Mouse (Mus musculus): ENCODE results near the gene Hs6st1.

Gene Hs6st1

DNA sequence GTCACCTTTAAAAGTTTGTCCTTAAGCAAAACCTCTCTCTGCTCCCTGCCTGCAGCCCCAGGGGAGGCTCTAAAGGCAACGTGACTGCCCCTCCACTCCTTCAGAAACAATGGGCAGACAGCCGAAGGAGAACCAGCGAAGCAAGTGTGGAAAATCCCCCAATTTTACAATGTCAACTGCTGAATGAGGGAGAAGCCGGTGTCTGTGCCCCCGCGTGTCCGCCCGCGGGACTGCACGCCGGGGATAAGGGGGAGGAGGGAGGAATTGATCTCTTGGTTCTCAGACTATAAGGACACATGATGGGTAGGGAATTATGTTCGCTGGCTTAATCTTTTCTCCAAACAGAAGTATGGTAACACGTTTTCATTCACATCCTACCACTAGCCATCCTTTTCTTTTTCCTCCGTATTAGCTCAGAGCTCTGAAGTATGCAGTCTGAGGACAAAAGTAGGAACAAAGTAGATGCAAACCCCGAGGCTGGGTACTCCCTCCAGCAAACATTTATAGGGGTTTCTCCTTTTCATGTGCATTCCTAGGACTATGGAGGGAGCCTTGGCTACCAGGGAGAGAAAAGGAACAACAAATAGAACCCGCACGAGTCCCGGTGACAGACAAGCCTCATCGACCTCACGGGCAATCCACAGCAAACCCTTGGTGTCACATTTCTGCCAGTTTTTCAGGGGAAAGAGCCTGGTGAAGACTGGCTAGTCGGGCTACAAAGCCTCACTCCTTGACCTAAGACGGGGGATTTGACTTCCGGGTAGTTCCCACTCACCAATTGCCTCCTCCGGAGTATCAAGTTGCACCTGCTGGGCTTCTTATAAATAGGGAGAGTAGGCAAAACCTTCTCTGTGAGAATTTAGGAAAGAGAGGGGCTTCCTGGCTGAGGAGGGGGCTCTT lies 3.1 kb upstream of the Hs6st1 start:
- peak; percentile 94 to 96 for DNase-seq (ENCODE audit: low spot score in 2 of 2)

DNA sequence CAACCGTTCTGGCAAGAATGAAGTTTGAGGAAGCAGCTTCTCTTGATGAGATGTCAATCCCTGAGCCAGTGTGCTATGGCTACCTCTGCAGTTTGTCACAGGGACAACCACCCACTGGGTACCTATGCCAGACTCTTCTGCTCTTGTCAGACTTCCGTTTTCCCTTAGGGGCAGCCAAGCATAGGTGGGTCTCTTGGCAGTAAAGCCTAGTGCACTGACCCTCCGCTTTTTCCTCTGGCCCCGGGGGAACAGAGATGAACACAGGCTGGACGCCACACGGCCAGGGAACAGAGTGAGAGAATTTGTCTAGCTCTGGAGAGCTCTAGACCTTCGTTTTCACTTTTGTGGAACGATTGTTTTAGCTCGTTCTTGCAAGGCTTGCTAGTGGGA lies 2.4 kb upstream of the Hs6st1 start:
- DNase-seq (ENCODE audit: low spot score in 2 of 2): peak in 1 of 2 experiments; percentile 64

- peak in 1 of 2 experiments; percentile 58 for DNase-seq (ENCODE audit: low spot score in 2 of 2)
These were observed 1.8 kb upstream of the Hs6st1 start for GRCm38 (mm10) chr1:36066216-36066980.

GRCm38 (mm10) chr1:36067201-36067600 lies 999 bp upstream of the Hs6st1 start:
- peak in 1 of 2 experiments; percentile 62 for DNase-seq (ENCODE audit: low spot score in 2 of 2)

- DNase-seq (ENCODE audit: low spot score in 2 of 2): no peak
These were observed 589 bp upstream of the Hs6st1 start for GRCm38 (mm10) chr1:36067611-36068010.

GRCm38 (mm10) chr1:36068531-36069120 lies 426 bp downstream of the Hs6st1 start:
- DNase-seq (ENCODE audit: low spot score in 2 of 2): peak; percentile 62 to 85

GRCm38 (mm10) chr1:36069291-36069771 lies 1.1 kb downstream of the Hs6st1 start:
- peak; percentile 42 to 75 for DNase-seq (ENCODE audit: low spot score in 2 of 2)

GRCm38 (mm10) chr1:36070190-36070589 lies 2.0 kb downstream of the Hs6st1 start:
- DNase-seq (ENCODE audit: low spot score in 2 of 2): peak in 1 of 2 experiments; percentile 15

DNA sequence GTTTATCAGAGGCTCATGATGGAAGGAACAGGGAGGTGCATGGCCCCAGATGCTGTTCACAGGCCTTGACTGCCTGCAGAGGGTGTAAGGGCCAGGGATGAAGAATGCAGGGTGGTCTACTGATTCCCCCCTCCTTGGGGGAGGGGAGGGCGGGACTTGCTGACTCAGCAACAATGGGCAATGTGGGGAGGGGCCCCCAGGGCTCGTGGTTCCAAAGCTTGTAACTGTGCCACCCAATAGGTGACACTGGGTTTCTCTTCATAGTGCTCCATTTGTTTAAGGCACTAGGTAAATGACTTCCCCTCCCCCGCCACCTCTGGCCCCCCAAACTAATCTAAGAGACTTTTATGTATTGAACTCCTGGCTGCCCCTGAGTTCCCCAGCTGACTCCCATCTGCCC lies 2.5 kb downstream of the Hs6st1 start:
- DNase-seq (ENCODE audit: low spot score in 2 of 2): peak in 1 of 2 experiments; percentile 23

DNA sequence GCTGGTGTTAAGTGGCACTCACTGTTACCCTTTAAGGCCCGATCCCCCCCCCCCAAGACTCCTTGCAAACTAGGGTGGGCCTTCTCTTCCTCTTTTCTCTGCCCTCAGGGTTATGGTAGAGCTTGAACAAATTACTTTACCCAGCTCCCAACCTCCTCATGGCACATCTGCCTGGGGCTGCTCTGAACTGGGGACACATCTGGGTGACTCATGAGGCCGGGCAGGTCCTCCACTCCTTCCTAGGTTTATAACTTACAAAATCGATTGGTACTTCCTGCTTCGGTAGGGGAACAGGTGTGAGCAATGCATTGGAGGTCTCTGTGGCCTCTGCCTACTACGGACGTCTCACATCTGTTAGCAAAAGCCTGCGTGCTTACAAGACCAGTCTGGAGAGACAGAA lies 3.0 kb downstream of the Hs6st1 start:
- peak in 1 of 2 experiments; percentile 17 for DNase-seq (ENCODE audit: low spot score in 2 of 2)

DNA sequence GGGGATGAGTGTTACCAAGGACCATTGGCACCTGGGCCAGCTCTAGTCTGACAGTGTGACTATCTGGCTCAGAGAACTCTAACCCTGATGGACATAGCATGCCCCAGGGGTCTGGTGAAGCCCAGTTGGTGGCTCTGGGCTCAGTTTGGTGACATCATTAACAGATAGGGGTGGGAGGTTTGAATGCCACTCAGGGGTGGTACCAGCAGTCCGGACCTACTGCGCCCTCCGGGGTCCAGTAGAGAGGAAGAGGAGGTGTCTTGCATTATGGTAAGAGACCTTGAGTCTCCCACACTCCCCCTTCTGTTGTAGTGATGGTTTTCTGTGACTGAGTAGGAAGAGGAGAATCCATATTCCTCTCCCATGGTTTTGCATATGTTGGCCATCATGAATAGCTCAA lies 3.4 kb downstream of the Hs6st1 start:
- peak in 1 of 2 experiments; percentile 17 for DNase-seq (ENCODE audit: low spot score in 2 of 2)

- DNase-seq (ENCODE audit: low spot score in 2 of 2): no peak
These were observed 4.7 kb downstream of the Hs6st1 start for GRCm38 (mm10) chr1:36072588-36073556.

DNA sequence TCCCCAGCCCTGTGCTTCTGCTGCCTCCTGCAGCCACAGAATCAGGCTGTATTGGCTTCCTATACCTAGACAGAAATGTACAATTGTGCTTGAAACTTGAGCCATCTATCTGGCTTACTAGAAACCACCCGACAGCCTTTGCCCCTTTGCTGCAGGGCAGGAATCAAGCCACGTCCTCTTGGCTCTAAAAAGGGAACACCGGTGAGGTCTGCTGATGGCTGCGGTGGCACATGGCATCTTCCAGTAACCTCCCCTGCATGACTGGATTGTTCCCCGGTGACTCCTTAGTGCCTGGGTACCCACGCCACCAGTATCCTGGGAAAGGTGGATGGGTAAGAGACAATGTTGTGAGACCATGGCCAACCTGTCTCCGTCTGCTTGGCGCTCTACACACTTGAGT lies 5.4 kb downstream of the Hs6st1 start:
- DNase-seq (ENCODE audit: low spot score in 2 of 2): no peak

GRCm38 (mm10) chr1:36074197-36074596 lies 6.0 kb downstream of the Hs6st1 start:
- no peak for DNase-seq (ENCODE audit: low spot score in 2 of 2)

GRCm38 (mm10) chr1:36074968-36075367 lies 6.8 kb downstream of the Hs6st1 start:
- no peak for DNase-seq (ENCODE audit: low spot score in 2 of 2)

DNA sequence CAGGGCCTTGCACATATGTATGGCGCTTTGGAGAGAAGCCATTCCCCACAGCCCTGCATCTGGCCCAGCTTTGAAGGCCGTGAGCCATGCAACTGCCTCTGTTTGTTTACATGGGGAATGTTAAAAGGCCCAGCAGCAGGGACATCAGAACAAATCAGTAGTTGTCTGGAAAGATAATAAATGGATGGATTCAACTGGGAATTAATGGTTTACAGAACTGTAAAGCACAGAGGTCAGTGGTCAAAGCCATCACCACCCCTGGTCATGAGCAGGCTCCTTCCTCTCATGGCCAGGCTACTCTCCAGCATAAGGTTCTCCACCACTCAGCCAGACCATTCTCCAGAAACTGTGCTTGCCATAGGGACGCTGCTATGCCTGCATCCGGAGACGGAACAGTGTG lies 7.5 kb downstream of the Hs6st1 start:
- DNase-seq (ENCODE audit: low spot score in 2 of 2): no peak

DNA sequence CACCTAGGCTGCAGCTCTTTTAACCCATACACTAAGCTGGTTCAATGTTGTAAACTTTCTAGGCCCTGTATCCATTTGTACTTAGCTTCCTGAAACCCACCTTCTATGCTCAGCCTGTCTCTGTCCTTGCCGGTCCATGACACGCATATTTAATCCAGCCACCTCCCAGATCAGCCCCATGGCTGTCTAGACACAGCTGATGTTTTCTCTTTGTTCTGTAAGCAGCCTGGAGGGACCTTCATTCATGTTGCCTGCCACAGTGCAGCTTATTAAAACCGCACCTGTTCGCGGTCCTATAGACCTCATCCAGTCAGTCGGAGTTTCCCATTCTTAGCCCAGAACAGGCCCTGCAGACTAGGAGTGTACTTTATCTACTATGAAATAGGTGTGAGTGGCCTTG lies 8.9 kb downstream of the Hs6st1 start:
- no peak for DNase-seq (ENCODE audit: low spot score in 2 of 2)

DNA sequence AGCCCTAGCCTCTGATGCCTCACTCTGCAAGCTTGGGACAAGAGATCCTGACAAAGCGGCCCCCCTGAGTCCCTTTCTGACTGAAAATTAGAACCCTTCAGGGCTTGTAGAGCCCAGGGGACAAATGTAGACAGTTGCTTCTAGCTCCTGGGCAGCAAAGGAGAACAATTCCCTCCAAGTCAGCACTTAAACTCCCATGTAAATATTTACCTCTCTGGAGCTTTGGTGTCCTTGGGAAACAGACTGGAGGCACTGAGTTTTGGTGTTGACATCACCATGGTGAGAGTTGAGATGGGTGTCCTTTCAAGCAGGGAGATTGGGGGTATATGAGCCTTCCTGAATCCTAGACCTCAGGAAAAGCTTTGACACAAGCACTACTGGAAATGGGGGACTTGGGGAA lies 10.1 kb downstream of the Hs6st1 start:
- DNase-seq (ENCODE audit: low spot score in 2 of 2): no peak

- no peak for DNase-seq (ENCODE audit: low spot score in 2 of 2)
These were observed 11.5 kb downstream of the Hs6st1 start for GRCm38 (mm10) chr1:36079679-36080078.

GRCm38 (mm10) chr1:36080974-36081373 lies 12.8 kb downstream of the Hs6st1 start:
- no peak for DNase-seq (ENCODE audit: low spot score in 2 of 2)

DNA sequence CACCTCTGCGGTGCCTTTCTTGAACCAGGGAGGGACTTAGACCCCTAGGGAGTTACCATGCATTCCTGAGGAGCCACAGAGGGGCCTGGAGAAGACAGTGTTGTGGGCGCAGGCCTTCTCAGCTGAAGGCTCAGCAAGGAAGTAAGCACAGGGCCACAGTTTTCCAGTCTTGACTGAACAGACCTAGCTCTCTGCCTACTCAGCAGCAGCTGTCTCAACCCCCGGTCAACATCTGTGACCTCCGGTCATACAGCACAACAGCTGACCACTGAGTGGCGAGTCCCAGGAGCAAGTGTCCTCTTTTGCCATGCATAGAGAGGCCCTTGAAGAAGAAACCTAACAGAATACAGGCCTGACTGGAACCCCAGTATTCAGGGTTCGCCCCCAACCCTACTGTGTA lies 14.0 kb downstream of the Hs6st1 start:
- no peak for DNase-seq (ENCODE audit: low spot score in 2 of 2)
